Mouse (Mus musculus) midbrain, embryonic 15.5 days (tissue): ENCODE data around the gene Rpl36a. TPM values are rescaled to one million over a fixed set of nuclear protein-coding genes. Genes with fewer than 3 reads are reported as not detected.
A peak's percentile ranks its signal among the peaks of the same experiment; 100 is the strongest.

ENCODE experiments used
- ATAC-seq: fragments of 200-750 bp; cut with Nextera tagmentation; replicated peaks from 2 replicates; pipeline ENCODE4 v1.8.0; 2017; ENCODE audit warnings: moderate TSS enrichment
- H3K27ac ChIP-seq: fragments of 300-500 bp; sonication (generic); 2 replicates; pipeline ENCODE4 v1.5.1; 2015; ENCODE audit warnings: mild to moderate bottlenecking, inconsistent platforms
- H3K27me3 ChIP-seq: fragments of 300-500 bp; sonication (generic); replicated peaks from 2 replicates; pipeline ENCODE4 v1.6.1; 2015; ENCODE audit warnings: inconsistent platforms
- H3K36me3 ChIP-seq: fragments of 300-500 bp; sonication (generic); replicated peaks from 2 replicates; pipeline ENCODE4 v1.6.1; 2015; ENCODE audit warnings: inconsistent platforms
- H3K4me1 ChIP-seq: fragments of 300-500 bp; sonication (generic); 2 replicates; pipeline ENCODE4 v1.6.1; 2015; ENCODE audit warnings: inconsistent platforms
- H3K4me2 ChIP-seq: fragments of 300-500 bp; sonication (generic); 2 replicates; pipeline ENCODE4 v1.6.1; 2015; ENCODE audit warnings: inconsistent platforms, mild to moderate bottlenecking, moderate library complexity
- H3K4me3 ChIP-seq: fragments of 300-500 bp; sonication (generic); 2 replicates; pipeline ENCODE4 v1.5.1; 2015; ENCODE audit warnings: mild to moderate bottlenecking, inconsistent platforms
- H3K9ac ChIP-seq: fragments of 300-500 bp; sonication (generic); 2 replicates; pipeline ENCODE4 v1.6.1; 2015; ENCODE audit warnings: mild to moderate bottlenecking, inconsistent platforms
- H3K9me3 ChIP-seq: fragments of 300-500 bp; sonication (generic); 2 replicates; pipeline ENCODE4 v1.6.1; 2016; ENCODE audit warnings: inconsistent platforms
- WGBS: fragments of 180-500 bp; shearing (Covaris S2); methylation state at CpG from one replicate; pipeline ENCODE4 v1.1.7; 2015; ENCODE audit warnings: mixed read lengths; 5-methylcytosine and 5-hydroxymethylcytosine counted together
- polyA plus RNA-seq: library from polyadenylated mRNA; unstranded; fragments of >200 nt; fragmentation: Nextera tagmentation; extraction: Ambion mirVana; gene quantifications from 2 replicates; pipeline ENCODE4 v1.2.1, GENCODE M21; 2015

Gene Rpl36a
- polyA plus RNA-seq, 1 experiment from 2014 or later, result 158 TPM

GRCm38 (mm10) chrX:134577896-134578295 lies 7.6 kb upstream of the Rpl36a start:
- Histone ChIP-seq H3K4me3 (no peak overlapping the region), H3K27ac (no peak overlapping the region), H3K9me3 (no peaks in the 10 kb centered on the region), H3K36me3 (no peaks in the 10 kb centered on the region), H3K27me3 (no peaks in the 10 kb centered on the region), H3K9ac (no peak overlapping the region), H3K4me2 (no peak overlapping the region), H3K4me1 (no peaks in the 10 kb centered on the region)
- 80% methylated on average over 4 of the region's 4 CpGs for WGBS
- no peak for ATAC-seq

- WGBS, result 88% methylated on average over 14 of the region's 14 CpGs
- Histone ChIP-seq H3K4me2 (no peak overlapping the region), H3K9me3 (no peaks in the 10 kb centered on the region), H3K27me3 (no peaks in the 10 kb centered on the region), H3K9ac (no peak overlapping the region), H3K4me1 (no peaks in the 10 kb centered on the region), H3K36me3 (no peaks in the 10 kb centered on the region), H3K4me3 (no peak overlapping the region), H3K27ac (no peak overlapping the region)
- no peak for ATAC-seq
These were observed 4.7 kb upstream of the Rpl36a start for GRCm38 (mm10) chrX:134580528-134581305.

DNA sequence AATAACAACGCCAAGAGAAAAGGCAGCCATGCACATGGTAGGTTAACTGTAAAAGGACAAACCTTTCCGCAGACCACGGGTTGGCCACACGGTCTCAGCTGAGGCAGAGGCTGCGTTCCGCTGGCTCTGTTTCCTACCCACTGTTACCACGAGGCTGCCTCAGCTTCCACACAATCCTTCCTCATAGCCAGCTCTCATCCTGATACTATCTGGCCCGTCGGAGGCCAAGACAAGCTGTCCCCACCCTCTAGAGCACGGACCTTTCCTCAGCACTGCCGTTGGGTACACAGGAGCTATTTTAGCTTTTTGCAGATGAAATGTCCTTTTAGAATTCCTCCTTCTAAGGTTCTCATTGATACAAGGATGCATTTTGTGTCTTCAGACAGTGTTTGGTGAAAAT lies 3.2 kb upstream of the Rpl36a start:
- no peaks in the 10 kb centered on the region for H3K9me3 ChIP-seq
- no peak overlapping the region for H3K4me3 ChIP-seq
- H3K4me2 ChIP-seq, result no peak overlapping the region
- H3K9ac ChIP-seq, result no peak overlapping the region
- H3K27ac ChIP-seq, result no peak overlapping the region
- no peak for ATAC-seq
- 92% methylated on average over 10 of the region's 11 CpGs for WGBS
- H3K27me3 ChIP-seq, result no peaks in the 10 kb centered on the region
- no peaks in the 10 kb centered on the region for H3K36me3 ChIP-seq
- H3K4me1 ChIP-seq, result peaks cover 8% of the 10 kb centered on the region; the same call in 1 of the 2 replicates

GRCm38 (mm10) chrX:134582888-134583669 lies 2.4 kb upstream of the Rpl36a start, which contains the start of gene Btk:
Btk (minus strand) TSS chrX:134583570.
- Histone ChIP-seq H3K4me3 (no peak within 1 kb of the TSS), H3K27ac (no peak within 1 kb of the TSS), H3K36me3 (no peaks in the 10 kb centered on the region), H3K4me2 (no peak within 1 kb of the TSS), H3K4me1 (peaks cover 8% of the 10 kb centered on the region; the same call in 1 of the 2 replicates), H3K9me3 (no peaks in the 10 kb centered on the region), H3K27me3 (no peaks in the 10 kb centered on the region), H3K9ac (no peak within 1 kb of the TSS)
- WGBS, result 84% methylated on average over 11 of the region's 11 CpGs
- no peak for ATAC-seq

- Histone ChIP-seq H3K27me3 (no peaks in the 10 kb centered on the region), H3K4me1 (peaks cover 8% of the 10 kb centered on the region; the same call in 1 of the 2 replicates), H3K9me3 (no peaks in the 10 kb centered on the region), H3K4me2 (peak overlapping the region; percentile 47), H3K27ac (no peak overlapping the region), H3K36me3 (no peaks in the 10 kb centered on the region), H3K9ac (peak overlapping the region; percentile 52; the same call in 1 of the 2 replicates), H3K4me3 (peak overlapping the region; percentile 48)
- no peak for ATAC-seq
- 36% methylated on average over 8 of the region's 8 CpGs for WGBS
These were observed 993 bp downstream of the Rpl36a start for GRCm38 (mm10) chrX:134586447-134586846.

DNA sequence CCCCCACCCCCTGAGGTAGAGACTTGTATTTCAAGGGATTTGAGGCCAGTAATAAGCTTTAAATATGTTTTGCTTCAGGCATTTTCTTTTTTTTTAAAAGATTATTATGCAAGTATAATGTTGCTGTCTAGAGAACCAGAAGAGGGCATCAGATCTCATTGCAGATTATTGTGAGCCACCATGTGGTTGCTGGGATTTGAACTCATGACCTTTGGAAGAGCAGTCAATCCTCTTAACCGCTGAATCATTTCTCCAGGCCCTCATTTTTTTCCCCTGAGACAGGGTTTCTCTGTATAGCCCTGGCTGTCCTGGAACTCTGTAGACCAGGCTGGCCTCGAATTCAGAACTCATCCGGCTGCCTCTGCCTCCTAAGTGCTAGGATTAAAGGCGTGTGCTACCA lies 2.8 kb downstream of the Rpl36a start:
- no peak overlapping the region for H3K4me2 ChIP-seq
- ATAC-seq, result no peak
- H3K36me3 ChIP-seq, result no peaks in the 10 kb centered on the region
- H3K27me3 ChIP-seq, result no peaks in the 10 kb centered on the region
- no peak overlapping the region for H3K9ac ChIP-seq
- H3K9me3 ChIP-seq, result no peaks in the 10 kb centered on the region
- WGBS, result 81% methylated on average over 4 of the region's 4 CpGs
- no peak overlapping the region for H3K4me3 ChIP-seq
- H3K4me1 ChIP-seq, result peaks cover 8% of the 10 kb centered on the region; the same call in 1 of the 2 replicates
- H3K27ac ChIP-seq, result no peak overlapping the region

DNA sequence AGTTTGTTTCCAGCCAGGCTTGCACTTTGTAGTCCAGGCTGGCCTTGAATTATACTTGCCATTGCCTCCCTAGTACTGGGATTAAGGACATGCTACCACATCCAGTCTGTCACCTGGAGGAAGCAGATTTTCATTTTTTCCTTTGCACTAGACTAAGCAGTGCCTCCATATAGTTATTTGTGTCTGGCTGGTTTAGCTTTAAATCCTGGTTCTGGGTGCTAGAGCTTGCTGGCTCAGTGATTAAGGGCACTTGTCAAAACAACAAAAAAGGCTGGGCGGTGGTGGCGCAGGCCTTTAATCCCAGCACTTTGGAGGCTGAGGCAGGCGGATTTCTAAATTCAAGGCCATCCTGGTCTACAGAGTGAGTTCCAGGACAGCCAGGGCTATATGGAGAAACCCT lies 3.5 kb downstream of the Rpl36a start:
- Histone ChIP-seq H3K36me3 (no peaks in the 10 kb centered on the region), H3K27ac (no peak overlapping the region), H3K4me2 (no peak overlapping the region), H3K4me1 (peaks cover 8% of the 10 kb centered on the region; the same call in 1 of the 2 replicates), H3K27me3 (no peaks in the 10 kb centered on the region), H3K4me3 (no peak overlapping the region), H3K9me3 (no peaks in the 10 kb centered on the region), H3K9ac (no peak overlapping the region)
- 89% methylated on average over 3 of the region's 3 CpGs for WGBS
- no peak for ATAC-seq

- WGBS, result 69% methylated on average over 5 of the region's 5 CpGs
- no peak for ATAC-seq
- H3K27me3 ChIP-seq, result no peaks in the 10 kb centered on the region
These were observed 4.4 kb downstream of the Rpl36a start for GRCm38 (mm10) chrX:134589836-134590235.

DNA sequence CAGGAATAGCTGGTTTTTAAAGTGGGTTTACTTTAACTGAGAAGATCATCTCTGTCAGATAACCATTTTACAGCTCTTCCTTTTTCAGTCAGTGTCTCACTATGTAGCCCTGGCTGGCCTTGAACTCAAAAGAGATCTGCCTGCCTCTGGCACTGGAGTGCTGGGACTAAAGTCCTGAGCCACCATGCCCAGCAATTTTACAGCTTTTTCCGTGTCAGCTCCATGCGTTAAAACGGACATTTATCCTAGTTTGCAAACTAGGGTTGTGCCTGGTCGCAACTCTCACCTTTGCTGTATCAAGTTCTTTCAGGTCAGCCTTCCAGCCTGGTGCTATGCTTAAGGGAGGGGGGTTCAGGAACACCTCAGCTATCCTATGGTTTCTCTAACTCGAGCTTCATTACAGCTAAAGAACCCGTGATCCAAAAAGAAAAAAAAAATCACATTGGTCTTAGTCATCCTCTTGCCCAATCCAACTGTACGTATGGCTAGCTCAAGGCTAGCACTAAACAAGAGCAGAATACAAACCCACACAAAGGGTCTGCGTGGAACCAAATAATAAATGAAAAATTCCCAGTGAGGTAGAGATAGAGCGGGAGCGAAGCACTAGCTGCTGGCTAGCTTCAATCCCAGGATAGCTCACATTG lies 14.6 kb downstream of the Rpl36a start:
- peak overlapping the region; percentile 79 for H3K27ac ChIP-seq
- 33% methylated on average over 10 of the region's 10 CpGs for WGBS
- ATAC-seq, result peak; percentile 7; the same call in 1 of the 2 replicates
- no peaks in the 10 kb centered on the region for H3K9me3 ChIP-seq
- H3K36me3 ChIP-seq, result no peaks in the 10 kb centered on the region
- peak overlapping the region; percentile 53 for H3K4me3 ChIP-seq
- peak overlapping the region; percentile 40 for H3K9ac ChIP-seq
- H3K27me3 ChIP-seq, result no peaks in the 10 kb centered on the region
- peak overlapping the region; percentile 53 for H3K4me2 ChIP-seq
- peaks cover 14% of the 10 kb centered on the region for H3K4me1 ChIP-seq

More at GRCm38 (mm10) chrX:134589836-134590235, 4.4 kb downstream of the Rpl36a start:
- H3K36me3 ChIP-seq, result no peaks in the 10 kb centered on the region
- H3K4me3 ChIP-seq, result no peak overlapping the region
- no peak overlapping the region for H3K9ac ChIP-seq
- H3K27ac ChIP-seq, result no peak overlapping the region
- H3K9me3 ChIP-seq, result no peaks in the 10 kb centered on the region
- H3K4me2 ChIP-seq, result no peak overlapping the region
- H3K4me1 ChIP-seq, result peaks cover 8% of the 10 kb centered on the region; the same call in 1 of the 2 replicates

DNA sequence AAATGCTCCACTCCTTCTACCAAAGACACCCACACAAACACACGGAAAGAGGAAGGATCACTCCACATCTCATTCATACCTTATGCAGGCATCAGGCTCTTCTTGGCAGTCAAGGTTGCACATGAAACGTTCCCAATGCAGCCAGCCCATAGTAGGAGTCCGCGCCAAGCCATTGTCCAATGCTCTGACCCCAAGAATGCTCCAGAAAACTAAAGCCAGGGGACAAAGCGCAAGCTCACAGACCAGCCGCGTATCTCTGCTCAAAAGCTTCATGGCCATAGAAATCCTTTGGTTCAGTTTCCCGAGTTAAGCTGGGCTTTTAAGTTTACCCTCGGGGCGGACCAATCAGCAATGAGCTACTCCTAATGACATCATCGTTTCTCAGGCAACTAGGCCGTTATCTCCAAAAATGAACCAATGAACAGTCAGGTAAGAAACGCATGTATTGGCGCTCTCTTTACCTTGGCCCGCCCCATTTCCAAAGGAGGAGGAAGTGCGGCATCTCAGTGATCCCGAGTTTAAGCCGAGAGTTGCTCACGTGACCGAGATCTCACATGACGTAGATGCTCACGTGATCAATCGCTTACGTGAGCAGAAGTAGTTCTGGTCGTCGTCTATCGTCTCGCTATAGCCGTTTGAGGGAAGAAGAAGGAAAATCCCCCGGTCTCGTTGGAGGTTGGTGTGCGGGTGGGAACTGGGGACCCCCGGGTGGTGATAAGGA lies 15.4 kb downstream of the Rpl36a start, which contains the start of the genes Gla and Hnrnph2:
Gla (minus strand) TSS at position 467 of the 721 bp plus-strand sequence.
Hnrnph2 (plus strand) TSS at position 521 of the 721 bp plus-strand sequence.
- H3K36me3 ChIP-seq, result no peaks in the 10 kb centered on the region

DNA sequence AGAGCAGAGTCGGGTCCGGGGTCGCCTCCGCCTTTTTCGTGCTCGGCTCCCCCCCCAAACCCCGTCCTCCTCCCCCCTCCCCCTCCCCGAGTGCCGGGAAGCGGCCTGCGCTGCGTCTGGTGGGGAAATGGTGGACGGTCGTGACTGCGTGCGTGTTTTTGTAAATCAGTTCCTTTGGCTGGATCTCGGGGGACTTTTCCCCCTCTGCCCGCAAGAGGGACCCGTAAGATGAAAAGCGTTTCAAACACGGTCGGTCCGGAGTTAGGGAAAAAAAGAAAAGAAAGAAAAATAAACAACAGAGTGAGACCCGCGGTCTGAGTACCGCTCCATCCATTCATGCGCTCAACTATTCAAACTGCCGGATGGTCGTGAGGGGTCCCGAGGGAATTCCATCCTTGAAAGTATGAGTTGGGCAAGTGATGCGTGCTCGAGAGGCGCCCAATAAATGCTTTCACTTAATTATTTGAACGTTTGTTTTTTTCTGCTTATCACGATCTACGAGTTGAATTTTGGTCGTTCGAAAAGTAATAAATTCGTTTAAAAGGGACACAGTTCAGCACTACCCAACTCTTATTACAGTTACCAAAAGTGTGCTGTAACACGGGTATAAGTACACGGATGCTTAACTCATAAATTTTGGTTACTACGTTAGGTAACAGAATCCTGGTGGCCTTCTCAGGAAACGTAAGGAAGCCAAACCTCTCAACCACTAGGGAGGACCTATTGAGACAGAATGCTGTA lies 16.1 kb downstream of the Rpl36a start:
- Histone ChIP-seq H3K9me3 (no peaks in the 10 kb centered on the region), H3K9ac (peak overlapping the region; percentile 52), H3K27me3 (no peaks in the 10 kb centered on the region), H3K4me1 (peaks cover 14% of the 10 kb centered on the region), H3K4me2 (peak overlapping the region; percentile 52), H3K4me3 (peak overlapping the region; percentile 53), H3K27ac (peak overlapping the region; percentile 94), H3K36me3 (no peaks in the 10 kb centered on the region)
- 24% methylated on average over 39 of the region's 43 CpGs for WGBS
- ATAC-seq, result peak; percentile 87

More for the DNA sequence above, 15.4 kb downstream of the Rpl36a start, which contains the start of the genes Gla and Hnrnph2:
- WGBS, result 19% methylated on average over 33 of the region's 33 CpGs
- H3K27me3 ChIP-seq, result no peaks in the 10 kb centered on the region
- H3K4me1 ChIP-seq, result peaks cover 14% of the 10 kb centered on the region
- peak within 1 kb of the TSS; percentile 53 for H3K4me2 ChIP-seq
- H3K9ac ChIP-seq, result peak within 1 kb of the TSS; percentile 52
- peak within 1 kb of the TSS; percentile 53 for H3K4me3 ChIP-seq
- ATAC-seq, result peak; percentile 98
- peak within 1 kb of the TSS; percentile 94 for H3K27ac ChIP-seq
- no peaks in the 10 kb centered on the region for H3K9me3 ChIP-seq
